Mouse (Mus musculus): Measurements from ENCODE around the gene Cdk5.

DNA sequence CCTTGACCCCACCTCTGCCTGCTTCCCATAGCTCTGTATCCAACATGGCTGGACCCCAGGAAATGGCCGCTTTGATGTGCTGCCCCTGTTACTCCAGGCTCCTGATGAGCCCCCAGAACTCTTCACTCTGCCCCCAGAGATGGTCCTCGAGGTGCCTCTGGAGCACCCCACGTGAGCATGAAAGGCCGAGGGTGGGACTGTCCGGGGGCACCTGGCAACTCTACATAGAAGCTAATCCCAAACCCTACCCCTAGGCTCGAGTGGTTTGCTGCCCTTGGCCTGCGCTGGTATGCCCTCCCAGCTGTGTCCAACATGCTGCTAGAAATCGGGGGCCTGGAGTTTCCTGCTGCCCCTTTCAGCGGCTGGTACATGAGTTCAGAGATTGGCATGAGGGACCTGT, 53.6 kb downstream of the Cdk5 start:
- TF ChIP-seq CTCF (IDR thresholded peaks at IDR 0.05; ENCODE audit: low read depth), result no peak
- no peak for TF ChIP-seq EP300 (optimal IDR thresholded peaks at IDR 0.05)

Measured in stomach, postnatal 0 days (tissue).